Mouse (Mus musculus) Patski (cell line): ENCODE measurements around the gene Mrpl23. TPM values are rescaled to one million over a fixed set of nuclear protein-coding genes. Genes with fewer than 3 reads are reported as not detected.

Experiments
- ATAC-seq: fragments of 100-300 bp; one replicate; pipeline ENCODE4 v1.8.0; 2021
- CTCF ChIA-PET: fragments of 350-600 bp; sonication (Branson Sonifier 250); formaldehyde crosslinking; loops from one replicate; lab custom pipeline; 2022; ENCODE audit warnings: inconsistent platforms; lab: Charles Lee
- POLR2A ChIA-PET: fragments of 350-600 bp; sonication (Branson Sonifier 250); formaldehyde crosslinking; loops from one replicate; lab custom pipeline; 2022; ENCODE audit warnings: antibody characterized with exemption, inconsistent platforms; lab: Charles Lee
- DNase-seq: peaks from one replicate; pipeline ENCODE4 v3.0.0-alpha.2; 2011; ENCODE audit warnings: low read depth, low spot score
- H3K27me3 ChIP-seq: fragments of 371-371 bp; one replicate; pipeline ENCODE4 v1.5.1; 2021
- CTCF ChIP-seq: fragments of 100-300 bp; IDR thresholded peaks from one replicate; pipeline ENCODE4 v1.5.1; 2021
- in situ Hi-C: fragments of 300-500 bp; cut with MboI; formaldehyde crosslinking; loops from 3 replicates; pipeline ENCODE4 v1.11.1; 2018; ENCODE audit warnings: low pct_unique_long_range_greater_than_20kb, mixed read lengths
- polyA plus RNA-seq: library from polyadenylated mRNA; unstranded; gene quantifications from one replicate; pipeline ENCODE4 v1.2.3, GENCODE M21; 2021

Gene Mrpl23
- polyA plus RNA-seq, 1 experiment from 2014 or later, result 6.9 TPM

DNA sequence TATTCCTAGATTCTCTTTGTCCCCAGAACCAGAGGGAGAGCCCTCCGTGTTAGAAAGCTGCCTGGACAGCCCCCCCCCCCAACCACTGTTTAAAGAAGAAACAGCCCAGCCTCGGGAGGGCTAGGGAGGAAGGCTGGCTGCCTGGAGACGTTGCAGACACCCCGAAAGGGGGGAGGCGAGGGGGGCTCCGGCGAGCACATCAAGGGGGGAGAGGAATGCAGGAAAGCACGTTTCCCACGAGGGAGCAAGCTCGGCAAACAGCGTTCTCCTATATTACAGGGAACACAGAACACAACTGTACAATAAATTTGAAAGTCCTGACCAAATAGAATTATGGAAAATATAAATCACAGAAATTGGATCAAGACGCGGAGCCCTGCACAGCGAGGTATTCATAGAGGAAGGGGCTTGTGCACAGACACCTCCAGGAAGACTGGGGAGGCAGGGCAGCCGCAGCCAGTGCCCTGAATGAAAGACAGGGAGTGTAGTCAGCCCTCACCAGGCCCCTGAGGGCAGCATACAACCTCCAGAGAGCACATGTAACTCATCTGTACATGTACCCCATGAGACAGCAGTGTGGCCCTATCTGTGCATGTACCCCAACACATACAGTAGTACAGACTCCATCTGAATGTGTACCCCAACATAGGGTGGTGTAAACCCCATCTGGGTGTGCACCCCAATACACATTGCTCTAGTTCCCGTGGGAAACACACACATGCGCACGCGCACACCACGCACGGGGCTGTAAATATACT, 16.1 kb upstream of the Mrpl23 start:
- ChIA-PET POLR2A (no interaction called here), CTCF (no interaction called here)
- no peak for DNase-seq
- in situ Hi-C loops, result no loop called here
- TF ChIP-seq CTCF, result no peak
- peaks cover 6% of the 10 kb centered on the region for H3K27me3 ChIP-seq
- no peak for ATAC-seq

DNA sequence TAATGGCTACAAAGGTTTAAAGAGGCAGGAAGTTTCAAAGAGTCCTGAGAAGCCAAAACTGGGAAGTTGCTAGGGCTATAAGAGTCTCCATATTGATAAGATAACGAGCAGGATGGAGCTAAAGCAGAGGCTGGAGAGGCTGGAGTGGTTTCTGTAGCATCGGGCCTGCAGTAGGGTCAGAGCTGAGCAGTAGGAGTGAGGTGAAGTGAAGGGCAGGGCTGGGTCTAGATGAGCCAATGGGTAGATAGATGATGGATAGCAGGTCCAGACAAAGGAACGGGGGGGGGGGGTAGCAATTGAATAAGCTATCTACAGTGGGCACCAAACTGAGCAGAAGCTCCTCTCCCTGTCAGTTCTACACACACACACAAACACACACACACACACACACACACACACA, 15.0 kb upstream of the Mrpl23 start:
- ChIA-PET CTCF (no interaction called here), POLR2A (interaction anchor here (0.7 kb wide), 1 partner anchor 197 kb away, joined by 3 read pairs; no protein-coding TSS in a partner anchor)
- in situ Hi-C loops, result no loop called here
- ATAC-seq (no peak), DNase-seq (no peak)
- TF ChIP-seq CTCF, result no peak
- peaks cover 6% of the 10 kb centered on the region for H3K27me3 ChIP-seq

DNA sequence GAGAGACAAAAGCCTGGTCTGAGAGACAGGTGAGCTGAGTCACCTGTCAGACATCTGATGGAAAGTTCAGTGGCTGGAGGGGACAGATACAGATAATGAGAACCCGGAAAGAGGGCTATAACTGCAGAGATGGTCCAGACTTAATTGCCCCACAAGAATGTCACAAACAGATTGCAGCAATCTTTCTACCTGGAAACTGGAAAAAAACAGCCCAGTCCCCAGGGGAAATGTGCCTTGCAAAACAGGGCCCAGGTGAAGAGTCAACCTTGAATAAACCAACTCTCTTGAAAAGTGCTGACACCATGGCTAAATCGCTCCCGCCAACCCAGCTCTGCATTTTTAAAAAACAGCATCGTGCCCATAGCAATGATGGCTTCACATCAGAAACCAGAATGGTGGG, 12.2 kb upstream of the Mrpl23 start:
- no peak for TF ChIP-seq CTCF
- peaks cover 6% of the 10 kb centered on the region for H3K27me3 ChIP-seq
- ATAC-seq, result no peak
- POLR2A ChIA-PET, result no interaction called here
- in situ Hi-C loops, result no loop called here
- CTCF ChIA-PET, result interaction anchor here (1.3 to 1.5 kb wide), 2 partner anchors 8 to 11 kb away, joined by 3 to 4 read pairs; no protein-coding TSS in a partner anchor
- no peak for DNase-seq

GRCm38 (mm10) chr7:142522352-142522751, 10.1 kb upstream of the Mrpl23 start:
- H3K27me3 ChIP-seq, result peaks cover 3% of the 10 kb centered on the region
- DNase-seq, result no peak
- CTCF ChIA-PET, result interaction anchor here (0.8 to 1.9 kb wide), 3 partner anchors 10 to 188 kb away, joined by 3 to 8 read pairs (median 3); no protein-coding TSS in a partner anchor
- POLR2A ChIA-PET, result interaction anchor here (0.8 to 1.1 kb wide), 2 partner anchors 22 to 56 kb away, joined by 3 to 6 read pairs; no protein-coding TSS in a partner anchor
- ATAC-seq, result no peak
- in situ Hi-C loops, result no loop called here
- peak; percentile 75 for TF ChIP-seq CTCF

DNA sequence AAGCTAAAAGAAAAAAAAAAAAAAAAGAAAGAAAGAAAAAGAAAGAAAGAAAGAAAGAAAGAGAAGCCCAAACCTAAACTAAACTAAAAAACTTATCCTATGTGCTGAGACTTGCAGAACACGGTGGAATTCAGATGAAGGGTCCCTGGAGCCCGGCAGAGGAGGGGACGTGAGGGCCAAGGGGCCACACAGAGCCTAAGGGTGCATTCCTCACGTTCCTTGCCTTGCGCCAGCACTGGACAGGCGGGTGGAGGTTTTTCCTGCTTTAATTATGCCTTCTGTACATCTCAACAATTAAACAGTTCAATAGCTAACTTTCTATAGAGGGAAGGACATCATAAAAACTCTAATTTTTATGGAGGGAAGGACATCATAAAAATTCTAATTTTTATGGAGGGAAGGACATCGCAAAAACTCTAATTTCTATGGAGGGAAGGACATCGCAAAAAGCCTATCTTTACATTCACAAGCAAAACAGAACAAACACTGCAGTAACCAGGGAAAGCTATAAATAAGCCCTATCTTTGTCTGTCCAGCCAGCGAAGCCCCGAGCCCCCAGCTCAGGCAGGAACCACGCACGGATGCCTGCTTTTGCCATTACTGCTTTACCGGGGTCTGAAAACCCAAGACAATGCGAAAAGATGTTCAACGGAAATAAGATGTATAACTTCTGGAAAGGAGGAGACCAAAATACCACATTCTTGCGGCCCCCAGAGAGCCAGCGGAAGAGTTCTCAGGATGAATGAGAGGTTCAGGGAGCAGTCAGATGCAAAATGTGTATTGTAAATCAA, 9.1 kb upstream of the Mrpl23 start:
- CTCF ChIA-PET, result interaction anchor here (0.8 to 1.9 kb wide), 4 partner anchors 11 to 189 kb away, joined by 3 to 8 read pairs (median 3); no protein-coding TSS in a partner anchor
- DNase-seq (no peak), ATAC-seq (no peak)
- TF ChIP-seq CTCF, result no peak
- POLR2A ChIA-PET, result interaction anchor here (0.8 kb wide), 1 partner anchor 23 kb away, joined by 6 read pairs; no protein-coding TSS in a partner anchor
- in situ Hi-C loops, result no loop called here
- peaks cover 3% of the 10 kb centered on the region for H3K27me3 ChIP-seq

DNA sequence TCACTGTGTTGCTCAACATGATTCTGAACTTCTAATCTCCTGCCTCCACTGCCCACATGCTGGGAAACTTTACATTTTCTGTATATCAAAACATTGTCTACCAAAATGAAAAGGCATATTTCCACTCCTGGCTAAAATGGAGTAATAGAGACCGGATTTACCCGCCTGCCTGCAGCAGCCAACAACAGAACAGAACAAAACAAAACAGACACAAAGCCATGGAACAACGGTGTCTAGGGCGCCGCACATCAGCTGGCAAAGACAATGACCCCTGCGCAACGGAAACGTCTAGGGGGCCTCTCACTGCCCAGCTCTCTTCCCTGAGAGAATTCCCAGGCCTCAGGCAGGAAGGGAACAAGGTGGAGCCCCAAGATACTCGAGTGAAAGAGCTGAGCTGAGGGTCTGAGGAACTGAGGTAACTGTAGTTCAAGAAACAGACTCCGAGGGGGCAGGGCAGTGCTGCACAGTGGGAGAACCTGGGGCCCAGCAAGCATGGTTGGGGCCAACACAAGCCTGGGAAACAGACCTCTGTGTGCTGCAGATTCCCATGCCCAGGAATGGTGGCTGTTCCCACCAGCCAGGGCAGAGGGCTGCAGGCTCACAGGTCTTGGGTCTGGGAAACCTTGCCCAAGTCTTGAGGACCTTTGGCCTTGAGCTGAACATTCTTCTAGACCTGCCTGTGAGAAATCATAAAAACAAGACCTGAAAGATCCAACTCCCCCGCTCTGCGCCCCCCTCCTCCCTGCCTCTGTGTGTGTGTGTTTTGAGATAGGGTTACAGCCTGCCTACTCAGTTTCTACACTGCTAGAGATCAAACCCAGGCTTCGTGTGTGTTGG, 6.9 kb upstream of the Mrpl23 start:
- CTCF ChIA-PET, result no interaction called here
- in situ Hi-C loops, result no loop called here
- no peak for TF ChIP-seq CTCF
- H3K27me3 ChIP-seq, result peaks cover 8% of the 10 kb centered on the region
- ATAC-seq, result no peak
- no peak for DNase-seq
- POLR2A ChIA-PET, result no interaction called here

- no peak for TF ChIP-seq CTCF
Measured at GRCm38 (mm10) chr7:142529350-142529749, 3.1 kb upstream of the Mrpl23 start.

GRCm38 (mm10) chr7:142531973-142532521, 439 bp upstream of the Mrpl23 start:
- ChIA-PET CTCF (no interaction called here), POLR2A (no interaction called here)
- TF ChIP-seq CTCF, result no peak
- in situ Hi-C loops, result no loop called here
- ATAC-seq (no peak), DNase-seq (no peak)
- peaks cover 13% of the 10 kb centered on the region for H3K27me3 ChIP-seq

More at GRCm38 (mm10) chr7:142529350-142529749, 3.1 kb upstream of the Mrpl23 start:
- H3K27me3 ChIP-seq, result peaks cover 13% of the 10 kb centered on the region
- no peak for DNase-seq
- ChIA-PET POLR2A (no interaction called here), CTCF (no interaction called here)
- no peak for ATAC-seq
- in situ Hi-C loops, result no loop called here

GRCm38 (mm10) chr7:142533059-142533855, 771 bp downstream of the Mrpl23 start:
- in situ Hi-C loops, result no loop called here
- ATAC-seq, result peak; percentile 66
- TF ChIP-seq CTCF, result peak; percentile 99
- ChIA-PET POLR2A (no interaction called here), CTCF (no interaction called here)
- peaks cover 13% of the 10 kb centered on the region for H3K27me3 ChIP-seq
- no peak for DNase-seq
